Mouse (Mus musculus): ENCODE data around the gene Kdm7a.

Kdm7a gene

DNA sequence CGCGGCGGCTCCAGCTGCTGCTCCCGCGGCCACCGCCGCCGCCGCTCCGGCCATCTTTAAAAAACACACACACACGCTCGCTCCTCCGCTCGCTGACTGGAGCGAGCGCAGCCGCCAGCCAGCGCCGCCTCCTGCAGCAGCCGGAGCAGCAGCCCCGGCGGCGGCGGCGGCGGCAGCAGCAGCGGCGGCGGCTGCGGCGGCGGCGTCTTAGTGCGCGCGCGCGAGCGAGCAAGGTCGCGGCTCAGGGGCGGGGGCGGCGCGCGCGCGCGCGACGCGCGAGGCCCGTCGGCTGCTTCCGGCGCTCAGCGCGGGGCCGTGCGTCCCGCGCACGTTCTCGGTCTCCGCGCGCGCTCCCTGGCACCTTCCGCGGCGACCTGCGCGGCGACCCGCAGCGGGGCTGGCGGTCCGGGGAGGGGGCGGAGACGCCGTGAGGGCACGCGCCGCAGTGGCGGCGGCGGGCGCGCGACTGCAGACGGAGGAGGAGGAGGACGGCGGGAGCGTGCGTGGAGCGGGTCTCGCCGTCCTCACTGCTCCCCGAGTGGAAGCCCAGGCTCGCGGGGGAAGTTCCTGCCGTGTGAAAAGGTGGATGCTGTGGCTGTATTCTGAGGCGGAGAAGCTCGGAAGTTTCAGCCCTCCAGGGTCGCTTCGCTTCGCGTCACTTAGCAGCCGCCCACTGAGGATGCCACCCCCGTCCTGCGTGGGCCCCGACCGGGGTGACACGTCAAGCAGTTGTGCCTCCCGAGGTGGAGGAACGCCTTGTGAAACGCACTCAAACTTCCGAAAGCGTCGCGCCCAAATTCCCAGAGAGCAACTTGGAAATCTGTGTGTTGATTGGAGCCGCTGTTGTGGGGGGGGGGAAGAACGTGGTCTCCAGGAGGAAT is at the start of gene Kdm7a:
TSS of gene Kdm7a (minus strand) at position 209 of the 881 bp plus-strand sequence.
- peak; percentile 86 to 87 for DNase-seq

DNA sequence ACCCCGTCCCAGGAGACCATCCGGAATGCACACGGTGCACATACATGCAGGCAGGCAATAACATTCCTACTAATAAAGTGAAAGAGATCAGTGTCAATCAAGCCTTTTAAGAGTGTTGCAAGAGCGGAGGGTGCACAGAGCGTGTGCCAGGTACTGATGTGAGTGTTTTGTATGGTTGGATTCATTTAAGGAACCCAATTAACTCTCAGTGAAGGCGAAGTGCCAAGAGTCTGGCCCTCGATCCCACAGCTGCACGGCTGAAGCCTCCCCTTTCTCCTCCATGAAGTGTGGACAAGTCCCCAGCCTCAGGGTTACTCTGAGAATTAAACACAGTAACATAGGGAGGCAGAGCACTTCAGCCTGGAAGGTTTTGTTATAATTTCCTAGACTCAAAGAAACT is 48.7 kb upstream of the Kdm7a start:
- no peak for DNase-seq

DNA sequence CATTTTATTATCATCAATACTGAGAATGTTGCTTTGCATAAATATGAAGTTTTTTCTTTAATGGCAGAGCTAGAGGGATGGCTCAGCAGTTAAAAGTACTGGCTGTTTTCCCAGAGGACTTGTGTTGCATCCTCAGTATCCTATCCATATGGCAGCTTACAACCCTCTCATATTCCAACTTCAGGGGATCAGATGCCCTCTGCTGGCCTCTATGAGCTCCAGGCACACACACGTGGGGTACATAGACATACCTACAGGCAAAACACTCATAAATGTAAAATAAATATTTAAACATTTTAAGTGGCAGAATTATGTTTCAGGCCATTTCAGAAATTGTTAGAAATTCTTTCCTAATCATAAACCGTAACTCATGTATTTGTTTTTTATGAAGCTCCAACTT is 43.5 kb upstream of the Kdm7a start:
- no peak for DNase-seq

DNA sequence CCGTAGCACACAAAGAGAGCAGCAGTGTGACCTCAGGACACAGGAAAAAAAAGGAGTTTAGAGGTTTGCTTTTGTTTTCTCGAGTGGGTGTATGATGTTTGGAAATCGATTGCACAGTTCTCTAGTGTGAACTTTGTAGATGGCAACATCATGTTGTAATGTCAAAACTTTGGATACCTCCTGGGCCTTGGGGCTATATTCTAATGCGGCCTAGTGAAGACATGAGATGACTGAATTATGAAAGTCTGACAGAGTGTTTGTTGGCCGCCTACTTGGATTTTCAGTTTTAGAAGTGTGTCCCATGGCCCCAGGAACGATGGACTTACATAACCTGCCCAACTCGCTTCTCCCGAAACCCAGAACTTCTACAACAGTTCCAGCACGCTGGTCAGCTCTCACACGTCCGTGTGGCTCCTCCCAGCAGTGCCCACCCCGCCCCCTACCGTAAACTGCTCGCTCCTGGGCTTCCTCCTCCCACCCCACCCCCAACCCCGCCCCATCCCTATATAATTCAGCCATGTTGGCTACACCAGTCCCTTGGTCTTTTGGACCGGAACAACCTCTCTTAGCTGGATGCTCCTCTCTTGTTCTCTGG is 42.7 kb upstream of the Kdm7a start:
- no peak for DNase-seq

DNA sequence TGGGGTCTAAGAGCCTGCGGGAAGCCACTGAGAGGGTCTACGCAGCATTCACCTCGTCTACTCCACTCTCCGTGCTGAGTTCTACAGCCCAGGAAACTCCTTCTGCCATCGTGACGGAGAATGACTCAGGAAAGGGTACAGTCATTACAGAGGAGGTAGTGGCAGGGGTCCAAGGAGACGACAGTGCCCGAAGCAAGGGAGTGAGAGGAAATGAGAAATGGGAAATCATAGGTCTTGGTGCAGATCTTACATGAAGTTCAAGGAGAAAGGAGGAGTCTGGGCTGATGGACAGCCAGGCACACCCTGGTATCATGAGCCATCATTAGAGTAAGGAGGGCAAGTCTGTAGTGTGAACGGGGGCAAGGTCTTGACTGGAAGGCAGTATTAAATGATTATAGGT is 37.5 kb upstream of the Kdm7a start:
- DNase-seq, result no peak

DNA sequence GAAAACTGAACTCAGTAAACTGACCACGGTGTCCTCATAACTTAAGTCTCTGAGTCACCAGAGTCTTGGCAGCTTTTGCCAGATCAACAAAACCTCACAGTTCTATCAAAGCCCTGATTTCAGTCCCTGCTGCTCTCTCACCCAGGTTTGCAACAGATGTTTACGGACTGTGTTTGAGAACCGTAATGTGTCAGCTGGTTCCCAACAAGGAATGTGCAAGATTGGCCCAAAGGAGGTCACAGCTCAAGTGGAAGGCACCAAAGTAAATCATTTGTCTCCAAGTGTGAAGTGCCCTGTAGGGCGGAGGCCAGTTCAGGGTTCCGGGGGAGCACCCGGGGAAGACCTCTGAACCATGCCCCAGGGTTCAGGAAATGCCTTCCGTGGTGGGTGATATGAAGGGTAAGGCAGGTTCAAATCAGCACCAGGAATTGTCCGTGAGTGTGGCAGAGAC is 36.9 kb upstream of the Kdm7a start:
- DNase-seq, result no peak

DNA sequence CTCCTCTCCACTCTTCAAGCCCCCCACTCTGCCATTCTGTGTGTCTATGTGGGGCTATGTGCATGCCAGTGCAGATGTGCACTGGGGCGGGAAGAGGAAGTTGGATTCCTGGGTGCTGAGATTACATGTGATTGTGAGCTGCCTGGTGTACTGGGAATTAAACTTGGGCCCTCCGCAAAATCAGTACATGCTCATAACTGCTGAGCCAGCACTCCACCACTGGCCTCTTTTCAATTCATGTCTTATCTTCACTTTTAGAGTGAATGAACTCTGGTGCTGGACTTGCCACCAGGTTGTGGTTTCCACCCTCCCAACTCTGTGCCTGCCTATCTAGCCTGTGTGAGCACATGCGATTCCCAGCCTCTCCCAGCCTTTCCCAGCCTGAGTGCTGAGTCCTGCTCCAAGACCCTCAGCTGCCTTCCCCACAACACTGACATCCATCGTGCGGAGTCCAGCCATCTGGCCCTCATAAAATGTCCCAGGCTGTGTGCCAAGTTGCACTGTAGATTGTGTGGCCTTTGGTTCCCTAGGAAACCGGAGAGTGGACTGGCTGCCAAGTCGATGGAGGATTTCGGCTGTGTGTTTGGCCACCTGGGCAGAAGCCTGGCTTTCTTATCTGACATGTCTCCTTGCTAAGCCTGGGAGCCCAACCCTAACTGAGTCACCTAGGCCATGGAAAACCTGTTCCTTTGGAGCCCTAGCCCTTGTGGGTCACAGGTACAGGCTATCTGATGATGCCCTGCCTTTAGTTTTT is 36.3 kb upstream of the Kdm7a start:
- DNase-seq, result no peak

DNA sequence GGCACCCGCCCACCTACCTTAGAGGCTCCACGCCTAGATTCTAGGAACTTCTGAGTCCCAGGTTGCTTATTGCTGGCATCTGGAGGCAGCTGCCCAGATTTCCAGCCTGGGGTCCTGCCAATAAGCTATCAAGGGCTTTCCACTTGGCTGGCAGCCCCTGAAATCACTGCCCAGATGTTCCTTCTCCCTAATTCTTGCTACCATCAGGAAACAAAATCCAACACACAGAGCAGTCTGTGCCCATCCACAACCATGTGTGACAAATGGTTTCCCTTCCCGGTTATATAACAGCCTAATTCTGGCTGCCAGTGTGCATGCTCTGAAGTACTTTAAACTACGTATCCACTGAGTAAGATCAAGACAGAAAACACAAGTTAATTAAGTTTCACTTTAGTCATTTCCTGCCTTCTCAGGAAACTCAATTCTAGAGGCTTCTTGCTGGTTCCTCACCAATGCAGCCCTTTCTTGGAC is 34.9 kb upstream of the Kdm7a start:
- DNase-seq, result no peak

DNA sequence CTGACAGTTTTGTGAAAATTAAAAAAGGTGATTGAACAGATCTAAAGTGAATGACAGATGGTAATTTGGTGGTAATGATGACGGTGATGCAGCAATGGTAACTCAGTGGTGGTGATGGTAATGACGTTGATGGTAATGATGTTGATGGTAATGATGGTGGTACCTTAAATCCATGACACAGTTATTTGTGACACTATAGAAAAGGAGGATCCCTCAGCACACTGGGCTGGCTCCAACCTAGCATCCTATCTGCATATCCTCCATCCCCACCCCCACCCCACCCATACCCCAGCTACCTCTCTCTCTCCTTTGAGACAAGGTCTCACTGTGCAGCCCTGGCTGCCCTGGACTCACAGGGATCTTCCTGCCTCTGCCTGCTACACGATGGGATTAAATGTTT is 34.4 kb upstream of the Kdm7a start:
- DNase-seq, result no peak

DNA sequence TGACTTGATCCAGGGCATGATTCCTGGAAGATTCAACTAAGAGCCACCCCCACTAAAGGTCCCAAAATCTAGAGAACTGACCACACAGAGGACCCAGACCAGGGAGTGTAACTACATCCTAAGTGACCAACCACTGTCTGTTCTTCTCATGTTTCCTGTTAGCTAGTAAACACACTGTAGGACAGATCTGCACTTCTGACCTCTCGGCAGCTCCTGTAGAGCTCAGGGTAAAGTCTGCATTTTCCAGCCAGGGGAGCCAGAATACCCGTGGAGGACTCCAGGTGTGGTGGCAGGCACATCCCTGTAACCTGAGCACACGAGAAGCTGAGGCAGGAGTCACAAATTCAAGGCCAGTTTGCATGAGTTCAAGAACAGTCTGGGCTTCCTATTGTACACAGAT is 31.3 kb upstream of the Kdm7a start:
- DNase-seq, result no peak

DNA sequence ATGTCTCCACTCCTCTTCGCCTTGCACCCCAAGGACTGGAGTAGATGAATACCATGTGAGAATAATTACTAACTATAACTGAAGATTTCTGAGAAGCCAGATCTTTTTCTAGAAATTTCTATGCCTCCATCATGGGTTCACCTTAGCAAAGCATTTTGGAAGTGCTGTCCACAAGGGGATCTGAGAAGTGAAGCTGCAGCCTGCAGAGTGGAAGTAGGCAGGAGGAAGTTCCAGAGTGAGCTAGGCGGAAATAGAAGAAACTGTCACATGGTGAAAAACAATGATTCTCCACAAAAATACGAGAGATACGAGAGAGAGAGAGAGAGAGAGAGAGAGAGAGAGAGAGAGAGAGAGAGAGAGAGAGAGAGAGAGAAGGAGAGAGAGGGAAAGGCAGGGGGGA is 26.0 kb upstream of the Kdm7a start:
- DNase-seq, result no peak

DNA sequence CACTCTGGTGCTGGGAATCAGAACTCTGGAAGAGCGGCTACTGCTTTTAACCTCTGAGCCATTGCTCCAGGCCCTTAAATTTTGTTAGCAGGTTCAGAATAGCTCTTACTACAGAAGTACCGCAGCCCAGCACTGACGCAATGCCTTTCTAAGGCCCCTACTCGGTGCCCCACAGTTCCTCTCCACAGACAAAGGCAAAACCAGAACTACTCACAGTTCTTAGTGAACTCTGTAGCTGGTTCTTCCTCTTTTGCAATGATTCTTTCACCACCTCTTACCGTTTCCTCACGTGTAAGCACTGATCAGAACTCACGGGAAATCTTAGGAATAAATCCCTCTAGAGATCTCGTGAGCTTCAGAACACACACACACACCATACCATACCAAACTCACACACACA is 24.1 kb upstream of the Kdm7a start:
- DNase-seq, result peak in 1 of 2 experiments; percentile 35

DNA sequence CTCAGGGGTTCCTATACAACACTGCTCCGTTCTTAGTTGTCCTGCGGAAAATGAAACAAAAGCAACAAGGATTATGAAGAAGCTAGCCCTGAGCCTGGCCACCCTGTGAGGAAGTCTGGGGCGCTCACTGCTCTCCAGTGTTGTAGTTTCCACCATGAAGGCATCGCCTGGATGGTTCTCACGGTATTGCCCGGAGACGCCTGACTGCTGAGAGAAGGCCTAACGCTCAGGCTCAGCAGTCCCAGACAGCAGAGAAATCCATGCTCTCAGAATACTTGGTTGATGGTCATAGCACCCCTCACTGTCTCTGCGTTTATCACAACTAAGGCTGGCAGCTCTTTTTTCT is 20.0 kb upstream of the Kdm7a start:
- no peak for DNase-seq

DNA sequence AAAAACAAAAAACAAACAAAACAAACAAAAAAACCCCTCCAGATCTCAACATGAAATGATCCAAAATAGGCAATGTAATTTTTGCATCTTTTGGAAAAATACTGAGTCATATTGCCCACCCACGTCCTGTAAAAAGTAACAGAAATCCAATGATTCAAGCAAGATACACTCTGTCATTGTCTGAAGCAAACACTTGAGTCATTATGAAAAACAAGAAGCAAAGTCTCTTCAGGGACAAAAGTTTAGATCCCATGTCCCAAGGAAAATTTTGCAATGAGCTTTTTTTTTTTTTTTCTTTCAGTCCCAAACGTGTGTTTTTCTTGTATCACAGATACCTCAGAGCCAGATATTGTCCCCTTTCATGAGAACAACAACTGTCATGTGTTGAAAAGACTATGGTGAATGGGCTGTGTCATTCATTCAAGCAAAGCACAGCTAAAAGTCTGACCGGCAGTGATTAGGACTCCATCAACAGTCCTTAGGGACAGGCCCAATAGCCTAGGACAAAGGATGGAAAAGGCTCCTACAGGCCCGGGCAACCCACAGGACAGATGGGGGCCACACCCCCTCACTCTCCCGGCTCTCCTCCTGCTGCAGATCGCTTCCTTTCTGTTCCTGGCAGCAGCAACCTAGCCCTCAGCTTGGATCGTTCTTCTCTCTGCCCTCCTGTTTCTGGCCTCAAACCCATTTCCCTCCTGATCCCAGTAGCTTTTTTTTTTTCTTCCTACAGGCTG is 19.5 kb upstream of the Kdm7a start:
- no peak for DNase-seq

DNA sequence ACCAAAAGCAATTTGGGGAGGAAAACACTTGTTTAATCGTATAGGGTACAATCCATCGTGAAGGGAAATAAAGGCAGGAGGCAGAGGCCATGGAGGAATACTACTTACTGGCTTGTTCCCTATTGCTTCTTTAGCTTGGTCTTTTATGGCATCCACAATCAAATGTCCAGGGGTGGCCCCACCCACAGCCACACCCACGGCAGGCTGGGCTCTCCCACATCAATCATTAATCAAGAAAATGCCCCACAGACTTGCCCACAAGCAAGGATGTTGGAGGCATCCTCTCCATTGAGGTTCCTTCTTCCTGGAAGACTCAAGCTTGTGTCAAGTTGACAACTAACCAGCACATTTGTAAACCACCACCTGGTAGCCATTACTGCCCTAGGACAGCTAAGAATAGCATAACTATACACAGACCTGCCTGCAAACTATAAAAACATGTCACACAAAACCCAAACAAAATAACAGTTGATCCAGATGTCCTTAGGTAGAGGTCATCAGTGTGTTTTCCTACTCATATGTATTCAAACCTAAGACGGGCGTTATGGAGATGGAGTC is 16.8 kb upstream of the Kdm7a start:
- no peak for DNase-seq

DNA sequence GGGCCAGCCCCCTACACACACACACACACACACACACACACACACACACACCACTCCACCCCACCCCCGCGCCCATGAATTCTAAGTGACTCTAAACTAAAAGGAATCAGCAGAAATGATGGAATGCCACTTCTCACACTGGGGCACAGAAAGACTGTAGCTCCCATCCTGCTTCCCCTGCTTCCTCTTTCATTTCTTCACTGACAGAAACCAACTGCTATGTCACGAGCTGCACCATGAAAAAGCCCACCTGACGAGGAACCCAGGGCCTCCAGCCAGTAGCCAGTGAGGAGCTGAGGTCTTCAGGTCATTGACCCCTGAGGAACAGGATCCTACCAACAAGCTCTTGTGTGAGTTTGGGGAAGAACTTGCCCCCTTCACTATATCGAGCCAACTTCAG is 15.9 kb upstream of the Kdm7a start:
- no peak for DNase-seq

DNA sequence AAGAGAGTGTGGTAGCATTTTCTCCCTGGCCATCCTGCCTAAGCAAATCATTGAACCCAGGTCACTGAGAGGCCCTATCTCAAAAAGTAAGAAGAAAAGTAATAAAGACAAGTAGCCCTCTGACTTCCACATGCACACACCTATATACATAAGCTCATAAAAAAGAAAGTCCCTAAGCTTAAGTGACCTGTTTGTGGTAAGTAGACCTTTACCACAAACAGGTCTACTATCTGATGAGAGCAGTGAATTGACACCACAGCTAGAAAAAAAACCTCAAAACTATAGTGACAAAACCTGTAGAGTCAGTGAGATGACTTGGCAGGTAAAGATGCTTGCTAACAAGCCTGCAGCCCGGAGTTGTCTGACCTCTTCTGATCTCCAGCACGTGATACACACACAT is 11.4 kb upstream of the Kdm7a start:
- DNase-seq, result no peak

DNA sequence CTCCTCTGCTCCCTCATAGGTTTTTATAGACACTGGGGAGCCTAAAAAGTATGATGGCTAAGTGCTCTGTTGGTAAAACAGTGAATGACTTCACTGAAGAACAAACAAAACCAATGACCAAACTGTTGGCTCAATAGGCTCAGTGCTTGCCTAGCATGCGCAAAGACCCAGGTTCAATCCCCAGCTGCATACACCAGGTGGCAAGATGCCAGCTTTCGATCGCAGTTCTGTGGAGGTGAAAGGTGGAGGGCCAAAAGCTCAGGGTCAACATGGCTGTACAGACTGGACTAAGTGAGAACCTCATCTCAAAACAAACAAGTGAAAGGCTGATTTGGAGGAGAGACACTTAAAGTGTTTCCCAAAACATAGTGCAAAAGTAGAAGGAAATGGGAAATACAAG is 10.5 kb upstream of the Kdm7a start:
- DNase-seq, result no peak

DNA sequence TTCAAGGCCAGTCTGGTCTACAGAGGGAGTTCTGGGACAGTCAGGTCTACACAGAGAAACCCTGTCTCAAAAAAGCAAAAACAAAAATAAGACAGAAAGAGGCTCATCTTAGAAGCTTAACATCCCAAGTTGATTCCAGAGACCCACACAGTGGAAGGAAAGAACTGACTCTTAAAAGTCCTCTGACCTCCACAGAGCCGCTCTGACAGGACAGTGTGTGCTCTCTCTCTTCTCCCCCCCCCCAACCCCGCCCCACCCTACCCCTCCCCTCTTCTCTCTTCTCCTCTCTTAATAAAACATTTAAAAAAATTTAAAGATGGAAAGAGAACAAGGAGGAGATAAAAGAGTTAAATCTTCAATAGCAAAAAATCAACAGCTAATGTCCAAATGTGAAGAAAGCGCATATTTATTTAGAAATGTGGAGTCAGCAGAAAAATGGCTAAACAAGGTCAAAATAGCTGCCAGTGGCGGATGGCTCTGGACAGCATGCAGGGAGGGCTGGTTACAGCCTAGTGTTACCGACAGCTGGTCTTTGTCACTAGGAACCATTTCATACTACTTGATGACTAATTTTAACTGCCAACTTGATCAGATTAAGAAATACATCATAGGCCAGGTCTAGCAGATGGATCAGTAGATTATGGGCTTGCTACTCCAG is 8.5 kb upstream of the Kdm7a start:
- DNase-seq, result no peak

DNA sequence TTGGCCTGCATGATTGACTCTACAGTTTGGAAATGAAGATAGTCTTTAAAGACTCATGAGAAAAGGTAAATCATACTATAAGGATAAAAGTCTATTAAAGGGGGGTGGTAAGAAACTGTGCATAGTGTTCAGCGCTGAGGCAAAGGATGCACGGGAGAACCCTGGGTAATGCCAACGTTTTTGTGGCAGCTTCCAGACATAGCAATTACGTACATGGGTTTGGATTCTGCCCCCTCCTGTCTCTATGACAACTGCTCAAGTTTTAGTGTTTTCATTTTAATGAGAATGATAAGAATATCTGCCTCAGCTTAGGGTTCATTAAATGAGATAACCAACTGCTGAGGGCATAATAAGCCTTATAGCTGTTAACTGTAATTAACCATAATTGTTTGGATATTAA is 3.1 kb upstream of the Kdm7a start:
- DNase-seq, result no peak

DNA sequence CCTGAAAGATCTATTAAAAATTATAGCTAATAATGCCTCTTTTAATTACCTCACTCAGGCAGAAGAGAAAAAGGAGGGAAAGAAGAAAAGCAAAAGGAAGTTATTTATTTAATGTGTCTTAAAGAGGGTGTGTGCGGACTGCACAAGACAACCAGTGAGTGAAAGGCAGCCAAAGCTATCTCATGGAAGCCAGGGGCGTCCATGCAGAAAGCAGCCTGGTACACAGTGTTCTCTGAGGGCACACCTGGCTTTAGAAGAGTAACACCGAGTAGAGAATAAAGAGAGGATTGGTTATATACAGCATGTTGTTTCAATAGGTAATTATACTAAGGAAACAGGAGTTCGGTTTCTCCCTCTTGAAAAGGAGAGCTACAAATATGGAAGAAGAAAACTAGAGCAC is 1.6 kb upstream of the Kdm7a start:
- peak in 1 of 2 experiments; percentile 34 for DNase-seq

All from spleen, adult 18-20 months (tissue).